16 mouse cellular contexts compared by ENCODE assay signal in the genomic region with DNA sequence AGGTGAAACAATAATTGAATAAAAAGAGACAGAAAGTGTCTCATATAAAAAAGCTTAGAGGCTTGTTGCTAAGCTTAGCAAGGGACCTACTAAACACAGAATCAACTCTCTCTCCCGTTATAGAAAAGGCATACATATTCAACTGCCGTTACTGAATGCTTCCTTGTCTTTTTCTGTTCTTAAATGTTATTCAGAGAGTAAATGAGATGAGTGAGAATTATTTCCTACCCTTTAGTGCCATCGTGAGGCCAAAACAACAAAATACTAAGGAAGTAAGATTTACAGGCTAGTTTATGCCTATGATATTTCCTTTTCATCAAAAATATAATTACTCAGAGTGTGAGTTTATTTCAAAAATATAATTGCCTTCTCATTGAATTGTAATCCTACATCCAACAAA.
DNase-seq lines count a peak whose midpoint lies in the region; ATAC-seq and TF ChIP-seq lines count a peak whose summit lies in the region.
"Had no signal": no experiment of that assay in that cellular context is flagged by ENCODE, and none has a peak within 500 bp of the region (broad histone marks: within the 10 kb centered on the region; RNA-seq: fewer than 3 reads in every experiment).

No protein-coding gene starts in this region.

- H3K4me1 ChIP-seq in hindbrain, embryonic 14.5 days (replicated peaks; ENCODE audit: control insufficient read depth, insufficient read depth, low read length): no peaks in the 10 kb centered on the region
- no peaks in the 10 kb centered on the region for H3K4me1 ChIP-seq in hindbrain, embryonic 10.5 days (replicated peaks)
- H3K4me1 ChIP-seq in midbrain, embryonic 14.5 days (ENCODE audit: control insufficient read depth, insufficient read depth, low read length): no peaks in the 10 kb centered on the region
- no peaks in the 10 kb centered on the region for H3K4me1 ChIP-seq in midbrain, embryonic 13.5 days (replicated peaks)
- no peaks in the 10 kb centered on the region for H3K4me1 ChIP-seq in midbrain, postnatal 0 days (ENCODE audit: insufficient read depth, low read length)
- H3K4me1 ChIP-seq: limb, embryonic 13.5 days had no signal

- no peak overlapping the region for H3K4me2 ChIP-seq in hindbrain, embryonic 14.5 days (replicated peaks)
- H3K4me2 ChIP-seq in midbrain, embryonic 14.5 days (ENCODE audit: low read length): no peak overlapping the region
- H3K4me2 ChIP-seq in midbrain, embryonic 13.5 days (replicated peaks): no peak overlapping the region
- H3K4me2 ChIP-seq in midbrain, postnatal 0 days (ENCODE audit: low read depth, low read length, poor library complexity, severe bottlenecking): no peak overlapping the region; the same call in 1 of the 2 replicates
- H3K4me2 ChIP-seq: heart, embryonic 11.5 days; limb, embryonic 13.5 days had no signal

- 30% methylated on average over 3 of the region's 3 CpGs for WGBS in hindbrain, embryonic 14.5 days
- WGBS in hindbrain, embryonic 10.5 days: 57% methylated on average over 3 of the region's 3 CpGs
- WGBS in midbrain, embryonic 14.5 days: 22% methylated on average over 3 of the region's 3 CpGs
- 32% methylated on average over 3 of the region's 3 CpGs for WGBS in midbrain, embryonic 13.5 days
- 22% methylated on average over 3 of the region's 3 CpGs for WGBS in midbrain, postnatal 0 days

- no peak overlapping the region for H3K27ac ChIP-seq in hindbrain, embryonic 14.5 days
- H3K27ac ChIP-seq in hindbrain, embryonic 10.5 days: no peak overlapping the region
- no peak overlapping the region for H3K27ac ChIP-seq in midbrain, embryonic 14.5 days (replicated peaks; ENCODE audit: low read depth, low read length)
- H3K27ac ChIP-seq in midbrain, embryonic 13.5 days: no peak overlapping the region
- no peak overlapping the region for H3K27ac ChIP-seq in midbrain, postnatal 0 days (ENCODE audit: low read depth, low read length)
- H3K27ac ChIP-seq: limb, embryonic 13.5 days had no signal

- no peak overlapping the region for H3K4me3 ChIP-seq in hindbrain, embryonic 14.5 days (replicated peaks; ENCODE audit: low read length)
- H3K4me3 ChIP-seq in hindbrain, embryonic 10.5 days: no peak overlapping the region
- H3K4me3 ChIP-seq in midbrain, embryonic 14.5 days (replicated peaks; ENCODE audit: low read depth, low read length): no peak overlapping the region
- H3K4me3 ChIP-seq in midbrain, embryonic 13.5 days (replicated peaks): no peak overlapping the region
- no peak overlapping the region for H3K4me3 ChIP-seq in midbrain, postnatal 0 days (ENCODE audit: low read depth, low read length)
- H3K4me3 ChIP-seq: limb, embryonic 13.5 days; myocyte had no signal

- ATAC-seq in hindbrain, embryonic 14.5 days (ENCODE audit: low FRiP score): no peak
- peak; percentile 46; the same call in 1 of the 2 replicates for ATAC-seq in midbrain, embryonic 14.5 days (ENCODE audit: low FRiP score, low TSS enrichment)
- no peak for ATAC-seq in midbrain, embryonic 13.5 days
- ATAC-seq in midbrain, postnatal 0 days (ENCODE audit: low FRiP score): 0 out of 2 replicates have a peak, but pooled peaks have one; percentile 27

- H3K27me3 ChIP-seq in hindbrain, embryonic 14.5 days (ENCODE audit: control insufficient read depth, insufficient read depth, low read length): no peaks in the 10 kb centered on the region
- no peaks in the 10 kb centered on the region for H3K27me3 ChIP-seq in hindbrain, embryonic 10.5 days (ENCODE audit: insufficient read depth, poor library complexity, severe bottlenecking)
- H3K27me3 ChIP-seq in midbrain, embryonic 14.5 days (ENCODE audit: control insufficient read depth, insufficient read depth, low read length): no peaks in the 10 kb centered on the region
- no peaks in the 10 kb centered on the region for H3K27me3 ChIP-seq in midbrain, embryonic 13.5 days
- H3K27me3 ChIP-seq in midbrain, postnatal 0 days (ENCODE audit: insufficient read depth, low read length): no peaks in the 10 kb centered on the region
- H3K27me3 ChIP-seq: limb, embryonic 13.5 days had no signal

- no peak overlapping the region for H3K9ac ChIP-seq in hindbrain, embryonic 14.5 days
- H3K9ac ChIP-seq in midbrain, embryonic 14.5 days (replicated peaks; ENCODE audit: low read length): no peak overlapping the region
- H3K9ac ChIP-seq in midbrain, embryonic 13.5 days (replicated peaks): no peak overlapping the region
- no peak overlapping the region for H3K9ac ChIP-seq in midbrain, postnatal 0 days (replicated peaks; ENCODE audit: low read length, poor library complexity, severe bottlenecking)
- H3K9ac ChIP-seq: limb, embryonic 13.5 days had no signal

- peak; percentile 68 for TF ChIP-seq CTCF in midbrain, postnatal 0 days (IDR thresholded peaks at IDR 0.05)

- H3K9me3 ChIP-seq in hindbrain, embryonic 14.5 days (ENCODE audit: control insufficient read depth, low read length): no peaks in the 10 kb centered on the region
- no peaks in the 10 kb centered on the region for H3K9me3 ChIP-seq in hindbrain, embryonic 10.5 days
- no peaks in the 10 kb centered on the region for H3K9me3 ChIP-seq in midbrain, embryonic 14.5 days (ENCODE audit: control insufficient read depth, low read length)
- H3K9me3 ChIP-seq in midbrain, embryonic 13.5 days: no peaks in the 10 kb centered on the region
- H3K9me3 ChIP-seq in midbrain, postnatal 0 days (ENCODE audit: low read length): no peaks in the 10 kb centered on the region
- H3K9me3 ChIP-seq: limb, embryonic 13.5 days had no signal

- H3K36me3 ChIP-seq in hindbrain, embryonic 14.5 days (replicated peaks; ENCODE audit: control insufficient read depth, insufficient read depth): no peaks in the 10 kb centered on the region
- H3K36me3 ChIP-seq in hindbrain, embryonic 10.5 days: no peaks in the 10 kb centered on the region
- H3K36me3 ChIP-seq in midbrain, embryonic 14.5 days (ENCODE audit: control insufficient read depth, insufficient read depth, low read length): no peaks in the 10 kb centered on the region
- H3K36me3 ChIP-seq in midbrain, embryonic 13.5 days: no peaks in the 10 kb centered on the region
- no peaks in the 10 kb centered on the region for H3K36me3 ChIP-seq in midbrain, postnatal 0 days (ENCODE audit: insufficient read depth, low read length)
- H3K36me3 ChIP-seq: limb, embryonic 13.5 days had no signal

- peak; percentile 76 for DNase-seq in hindbrain, embryonic 14.5 days (ENCODE audit: low spot score)
- no peak for DNase-seq in hindbrain, embryonic 10.5 days (ENCODE audit: low spot score)
- DNase-seq in midbrain, embryonic 14.5 days: peak; percentile 76
- peak; percentile 6 for DNase-seq in R1 (ENCODE audit: low read depth, low spot score)
- DNase-seq in midbrain, postnatal 0 days (ENCODE audit: low spot score): peak; percentile 57
- DNase-seq in spleen, adult 18-20 months: no peak
- DNase-seq in thymus, postnatal 36 days: no peak
- DNase-seq: adrenal gland, postnatal 25 days; cerebellum, adult 8-10 months; gastrocnemius, postnatal 10 days; kidney, postnatal 36 days; right cerebral cortex, adult 18-20 months had no signal

Comparison
In these comparisons a context has a peak if more than half of its experiments do, and no peak if none do; other contexts are left out.
1. ATAC-seq: peak in midbrain, embryonic 14.5 days (single experiment) and midbrain, postnatal 0 days (single experiment); none in hindbrain, embryonic 14.5 days (single experiment) and midbrain, embryonic 13.5 days (single experiment).
2. DNase-seq: peak in hindbrain, embryonic 14.5 days (single experiment), midbrain, embryonic 14.5 days (single experiment), R1 (single experiment) and midbrain, postnatal 0 days (single experiment); none in hindbrain, embryonic 10.5 days (single experiment), spleen, adult 18-20 months (0 of 2) and thymus, postnatal 36 days (0 of 2).